Mouse (Mus musculus) liver, embryonic 14.5 days (tissue): ENCODE measurements around the gene Rps19bp1. TPM values are rescaled to one million over a fixed set of nuclear protein-coding genes. Genes with fewer than 3 reads are reported as not detected.

Experiments used
- ATAC-seq: fragments of 200-750 bp; cut with Nextera tagmentation; 2 replicates; pipeline ENCODE4 v1.8.0; 2017; ENCODE audit warnings: moderate number of reproducible peaks, mild to moderate bottlenecking, moderate library complexity; ENCODE audit not compliant: insufficient read depth
- DNase-seq, 3 experiments: peaks; one replicate each; pipeline ENCODE4 v3.0.0-alpha.2; 2012 to 2013; ENCODE audit warnings: low read depth in 3 of 3, low spot score in 3 of 3
- H3K27ac ChIP-seq: fragments of 300-500 bp; sonication (generic); 2 replicates; pipeline ENCODE4 v1.5.1; 2014; ENCODE audit warnings: moderate library complexity, mild to moderate bottlenecking, control low read depth, inconsistent platforms
- H3K27me3 ChIP-seq: fragments of 300-500 bp; sonication (generic); 2 replicates; pipeline ENCODE4 v1.6.1; 2014; ENCODE audit warnings: mild to moderate bottlenecking, low read length, moderate library complexity; ENCODE audit not compliant: control insufficient read depth, insufficient read depth
- H3K36me3 ChIP-seq: fragments of 300-500 bp; sonication (generic); replicated peaks from 2 replicates; pipeline ENCODE4 v1.6.1; 2014; ENCODE audit warnings: low read depth; ENCODE audit not compliant: control insufficient read depth, insufficient read depth
- H3K4me1 ChIP-seq, 2 experiments: fragments of 200-500 bp in 1 of 2; fragments of 300-500 bp in 1 of 2; sonication (generic) in 1 of 2; replicated peaks; 2 replicates each; pipeline ENCODE4 v1.6.1; 2012 to 2014; ENCODE audit warnings: antibody characterized with exemption in 1 of 2, inconsistent platforms in 1 of 2, low read length in 1 of 2; ENCODE audit not compliant: control insufficient read depth in 2 of 2, insufficient read depth in 2 of 2
- H3K4me2 ChIP-seq: fragments of 300-500 bp; sonication (generic); 2 replicates; pipeline ENCODE4 v1.6.1; 2014; ENCODE audit warnings: low read depth, mild to moderate bottlenecking, control low read depth, moderate library complexity
- H3K4me3 ChIP-seq, 2 experiments: fragments of 200-500 bp in 1 of 2; fragments of 300-500 bp in 1 of 2; sonication (generic) in 1 of 2; 2 replicates each; pipeline ENCODE4 v1.5.1; 2012 to 2014; ENCODE audit warnings: low read depth in 2 of 2, low read length in 2 of 2, mild to moderate bottlenecking in 2 of 2, control low read depth in 1 of 2, inconsistent platforms in 1 of 2, moderate library complexity in 1 of 2; ENCODE audit not compliant: insufficient read depth in 1 of 2
- H3K9ac ChIP-seq: fragments of 300-500 bp; sonication (generic); replicated peaks from 2 replicates; pipeline ENCODE4 v1.6.1; 2014; ENCODE audit warnings: mild to moderate bottlenecking, control low read depth, moderate library complexity
- H3K9me3 ChIP-seq: fragments of 300-500 bp; sonication (generic); 2 replicates; pipeline ENCODE4 v1.6.1; 2016; ENCODE audit warnings: low read length, mixed read lengths; ENCODE audit not compliant: control insufficient read depth
- CTCF ChIP-seq: IDR thresholded peaks from 2 replicates; pipeline ENCODE4 v1.5.1; 2016; ENCODE audit warnings: antibody characterized with exemption, low read depth, control low read depth
- EP300 ChIP-seq: IDR thresholded peaks from 2 replicates; pipeline ENCODE4 v1.6.1; 2016; ENCODE audit warnings: antibody characterized with exemption, low read depth
- WGBS: fragments of 180-500 bp; shearing (Covaris S2); extraction: QIAGEN DNeasy Blood & Tissue Kit; methylation state at CpG from one replicate; pipeline ENCODE4 v1.1.7; 2014; ENCODE audit not compliant: insufficient replicate concordance; 5-methylcytosine and 5-hydroxymethylcytosine counted together
- polyA plus RNA-seq, 2 experiments: library from polyadenylated mRNA; depleted of rRNA in 1 of 2; stranded (reverse) in 1 of 2; unstranded in 1 of 2; fragments of >200 nt; fragmentation: Nextera tagmentation in 1 of 2; extraction: Ambion mirVana in 1 of 2; gene quantifications; 2 replicates each; pipeline versions ENCODE4 v1.2.1 to v1.2.3; 2012 to 2014

Gene Rps19bp1
- polyA plus RNA-seq, 2 experiments = 25.6 to 30.0 TPM

DNA sequence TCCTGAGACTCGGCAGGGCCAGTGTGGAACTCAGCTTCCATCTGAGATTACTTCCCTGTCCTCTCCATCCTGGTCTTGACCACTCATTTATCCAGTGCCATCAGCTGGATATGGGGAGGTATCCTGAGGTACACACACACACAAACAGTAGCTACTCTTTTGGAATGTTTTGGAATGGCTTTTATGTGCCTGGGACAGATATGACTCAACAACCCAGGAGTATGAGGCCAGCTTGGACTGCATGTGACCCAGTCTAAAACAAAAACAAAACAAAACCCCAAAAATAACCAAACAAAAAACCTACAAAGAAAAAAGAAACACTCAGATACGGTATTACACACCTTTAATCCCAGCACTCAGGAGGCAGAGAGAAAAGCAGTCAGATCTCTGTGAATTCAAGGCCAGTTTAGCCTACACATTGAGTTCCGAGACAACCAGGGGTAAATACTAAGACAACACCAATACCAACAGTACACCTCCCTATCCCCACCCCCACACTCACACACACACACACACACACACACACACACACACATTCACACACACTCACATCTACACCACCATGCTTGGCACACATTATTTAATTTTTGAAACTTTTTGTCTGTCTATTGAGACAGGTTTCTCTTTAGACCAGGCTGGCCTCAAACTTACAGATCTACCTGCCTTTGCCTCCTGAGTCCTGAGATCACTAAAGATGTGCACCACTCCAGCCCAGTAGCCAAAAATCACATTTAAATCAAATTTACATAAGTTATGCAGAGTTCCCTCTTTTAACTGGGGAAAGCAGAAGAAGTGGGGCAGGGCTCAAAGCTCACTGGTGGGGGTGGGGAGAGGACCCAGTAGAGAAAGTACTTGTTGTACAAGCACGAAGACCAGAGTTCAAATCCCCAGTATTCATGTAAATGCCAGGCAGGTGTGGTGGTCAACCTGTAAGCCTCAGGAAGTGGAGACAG, 44.1 kb downstream of the Rps19bp1 start:
- WGBS = 45% methylated on average over 4 of the region's 4 CpGs
- ATAC-seq = no peak
- no peaks in the 10 kb centered on the region for H3K27me3 ChIP-seq
- H3K9me3 ChIP-seq = no peaks in the 10 kb centered on the region
- no peak overlapping the region for H3K9ac ChIP-seq
- no peak for TF ChIP-seq EP300
- no peak for DNase-seq
- H3K4me3 ChIP-seq = no peak overlapping the region
- H3K27ac ChIP-seq = no peak overlapping the region
- H3K36me3 ChIP-seq = no peaks in the 10 kb centered on the region
- H3K4me2 ChIP-seq = peak overlapping the region; percentile 28; the same call in 1 of the 2 replicates
- H3K4me1 ChIP-seq = peaks cover 0 to 10% of the 10 kb centered on the region in 2 experiments; a peak in 2 of 4 replicates

DNA sequence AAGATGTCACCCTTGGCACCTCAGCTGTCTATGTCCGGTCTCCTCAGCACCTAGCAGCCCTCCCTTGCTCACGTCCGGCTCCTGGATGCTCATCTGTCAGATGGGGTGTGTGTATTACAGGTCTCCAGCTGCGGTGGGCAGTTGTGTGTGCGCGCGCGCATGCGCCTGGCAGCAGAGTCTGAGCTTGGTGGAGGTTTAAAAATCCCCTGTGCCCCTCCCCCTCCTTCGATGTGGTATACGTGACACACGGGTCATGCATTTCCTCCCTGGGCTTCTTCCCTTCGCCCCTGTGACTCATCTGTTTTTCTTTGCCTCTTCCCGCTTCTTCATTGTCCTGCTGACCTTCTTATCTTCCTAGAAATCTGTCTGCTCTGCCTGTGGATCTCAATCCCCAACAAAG, 44.9 kb downstream of the Rps19bp1 start:
- Histone ChIP-seq H3K4me1 (peaks cover 0 to 10% of the 10 kb centered on the region in 2 experiments; a peak in 2 of 4 replicates), H3K27me3 (no peaks in the 10 kb centered on the region), H3K4me3 (no peak overlapping the region), H3K27ac (no peak overlapping the region), H3K36me3 (no peaks in the 10 kb centered on the region), H3K9ac (no peak overlapping the region), H3K4me2 (peak overlapping the region; percentile 28), H3K9me3 (no peaks in the 10 kb centered on the region)
- WGBS = 7% methylated on average over 14 of the region's 14 CpGs
- TF ChIP-seq CTCF (no peak), EP300 (no peak)
- ATAC-seq = no peak
- no peak for DNase-seq

DNA sequence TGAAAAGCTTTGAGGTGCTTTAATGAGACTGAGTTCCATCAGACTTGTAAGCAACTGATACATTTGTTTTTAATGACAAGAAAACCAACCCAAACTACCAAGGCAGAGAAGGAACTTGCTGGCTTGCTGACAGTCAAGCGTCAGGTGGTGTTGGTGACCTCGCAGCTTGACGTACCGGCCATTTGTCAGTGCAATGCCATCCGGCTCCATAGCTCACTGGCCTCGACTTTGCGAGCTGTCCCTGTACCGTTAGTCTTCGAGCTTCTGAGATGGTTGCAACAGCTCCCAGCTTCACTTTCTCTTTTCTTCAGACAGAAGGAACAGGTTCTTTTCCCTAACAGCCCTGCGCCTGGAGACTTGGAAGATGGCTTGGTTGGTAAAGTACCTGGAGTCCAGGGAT, 46.6 kb downstream of the Rps19bp1 start:
- Histone ChIP-seq H3K27ac (no peak overlapping the region), H3K36me3 (no peaks in the 10 kb centered on the region), H3K4me1 (peaks cover 0 to 12% of the 10 kb centered on the region in 2 experiments; a peak in 2 of 4 replicates), H3K9ac (no peak overlapping the region), H3K9me3 (no peaks in the 10 kb centered on the region), H3K27me3 (no peaks in the 10 kb centered on the region), H3K4me3 (no peak overlapping the region), H3K4me2 (no peak overlapping the region)
- no peak for TF ChIP-seq EP300
- TF ChIP-seq CTCF = no peak
- ATAC-seq = no peak
- 69% methylated on average over 10 of the region's 10 CpGs for WGBS
- DNase-seq = no peak

DNA sequence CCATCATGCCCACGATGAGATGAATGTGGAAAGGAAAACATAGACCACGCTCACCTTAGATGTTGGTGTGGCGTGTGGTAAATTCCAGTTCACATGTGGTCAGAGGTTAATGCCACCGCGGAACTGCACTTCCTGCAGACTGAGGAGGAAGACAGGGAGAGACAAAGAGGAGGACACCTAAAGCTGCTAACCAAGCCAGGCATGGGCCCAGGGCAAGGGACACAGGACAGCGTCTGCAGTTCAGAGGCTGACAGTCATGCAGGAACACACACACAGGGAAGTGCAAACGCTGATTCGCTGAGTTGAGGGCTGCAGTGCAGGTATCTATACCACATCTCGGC, 47.7 kb downstream of the Rps19bp1 start:
- Histone ChIP-seq H3K9ac (no peak overlapping the region), H3K4me3 (no peak overlapping the region), H3K27ac (no peak overlapping the region), H3K4me1 (peaks cover 0 to 12% of the 10 kb centered on the region in 2 experiments; a peak in 2 of 4 replicates), H3K36me3 (no peaks in the 10 kb centered on the region), H3K27me3 (no peaks in the 10 kb centered on the region), H3K4me2 (no peak overlapping the region), H3K9me3 (no peaks in the 10 kb centered on the region)
- TF ChIP-seq EP300 (no peak), CTCF (no peak; the same call in 1 of the 2 replicates)
- DNase-seq (no peak), ATAC-seq (no peak)
- 30% methylated on average over 9 of the region's 9 CpGs for WGBS

DNA sequence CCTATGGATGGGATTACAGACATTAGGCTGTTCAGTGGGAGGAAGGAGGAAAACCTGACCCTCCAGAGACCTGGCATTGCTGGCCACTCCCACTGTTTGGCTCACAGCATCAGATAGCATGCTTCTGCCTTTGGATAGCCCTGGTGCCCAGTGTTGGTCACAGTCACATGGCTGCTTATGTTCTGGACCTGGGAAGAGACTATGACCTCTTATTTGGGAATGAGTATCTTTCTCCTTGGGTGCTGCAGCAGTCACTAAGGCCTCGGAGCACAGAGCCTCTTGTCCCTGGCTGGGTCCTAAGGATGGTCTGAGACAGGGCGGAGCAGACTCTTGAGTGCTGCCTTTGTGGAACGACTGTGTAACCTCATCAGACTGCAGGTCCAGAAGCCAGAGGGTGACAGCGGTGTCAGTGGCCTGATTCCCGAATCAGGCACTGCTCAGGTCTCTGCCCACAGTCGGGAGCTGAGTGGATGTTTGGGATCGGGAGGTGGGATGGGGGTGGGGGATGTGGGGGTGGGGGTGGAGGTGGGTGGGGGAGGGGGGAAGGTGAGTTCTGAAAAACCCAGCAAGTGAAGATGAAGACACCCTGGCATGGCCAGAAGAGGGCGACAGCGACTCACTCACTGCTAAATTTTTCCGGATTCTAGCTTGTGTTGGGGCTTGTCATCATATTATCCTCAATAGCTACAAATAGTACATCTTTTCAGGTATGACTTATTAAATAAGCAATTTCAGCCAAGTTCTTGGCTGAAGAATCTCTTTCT, 48.2 kb downstream of the Rps19bp1 start:
- no peak for TF ChIP-seq EP300
- peak; percentile 57 for TF ChIP-seq CTCF

More for the DNA sequence above, 48.2 kb downstream of the Rps19bp1 start:
- H3K36me3 ChIP-seq = no peaks in the 10 kb centered on the region
- no peak overlapping the region for H3K4me3 ChIP-seq
- no peaks in the 10 kb centered on the region for H3K27me3 ChIP-seq
- no peak overlapping the region for H3K27ac ChIP-seq
- DNase-seq (no peak), ATAC-seq (no peak)
- H3K9me3 ChIP-seq = no peaks in the 10 kb centered on the region
- 15% methylated on average over 10 of the region's 10 CpGs for WGBS
- no peak overlapping the region for H3K9ac ChIP-seq
- H3K4me1 ChIP-seq = peaks cover 0 to 12% of the 10 kb centered on the region in 2 experiments; a peak in 2 of 4 replicates
- H3K4me2 ChIP-seq = no peak overlapping the region
